Comparison of ENCODE assay signal across 9 mouse cellular contexts in the genomic region with DNA sequence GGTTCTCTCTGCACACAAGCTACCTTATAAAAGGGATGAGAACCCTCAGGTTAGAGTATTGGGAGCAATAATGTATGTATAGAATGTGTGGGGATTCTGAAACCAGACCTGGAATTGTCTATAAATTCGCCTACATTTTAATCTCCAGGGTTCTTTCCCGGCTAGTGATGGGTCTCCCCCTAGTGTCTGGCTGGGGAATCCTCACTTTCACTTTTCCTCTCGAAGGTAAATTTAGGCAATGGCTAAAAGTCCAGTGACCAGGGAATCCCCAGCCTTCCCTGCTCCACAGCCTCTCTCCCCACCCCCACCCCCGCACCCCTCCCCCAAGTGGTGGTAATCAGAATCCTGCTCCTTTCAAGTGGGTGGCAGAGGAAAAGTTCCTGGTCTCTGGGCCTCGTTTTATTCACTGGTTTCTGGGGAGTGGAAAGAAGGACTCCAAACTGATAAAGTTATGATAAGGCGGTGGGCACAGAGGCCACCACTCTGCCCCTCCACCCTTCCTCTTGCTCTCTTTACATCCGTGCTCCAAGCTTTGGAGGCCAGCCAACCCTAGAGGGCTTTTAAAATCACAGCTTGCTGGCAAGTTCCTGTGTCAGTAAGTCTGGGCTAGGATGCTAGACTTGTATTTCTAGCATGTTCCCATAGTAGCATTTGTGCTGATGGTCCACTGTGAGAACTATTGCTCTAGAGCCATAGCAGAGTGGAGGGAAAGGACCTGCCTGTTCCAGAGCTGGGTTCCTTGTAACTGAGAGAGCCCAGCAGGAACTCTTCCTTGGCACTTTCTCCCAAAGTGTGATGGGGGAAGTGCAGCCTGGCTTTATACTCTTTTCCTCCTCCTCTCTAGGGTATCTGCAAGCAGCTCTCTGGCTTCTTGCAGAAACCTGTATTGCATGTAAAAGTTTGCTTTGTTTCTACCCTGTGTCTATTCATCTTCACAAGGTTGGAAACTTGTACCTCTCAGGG. TPM values are rescaled to one million over a fixed set of nuclear protein-coding genes. Genes with fewer than 3 reads are reported as not detected.
DNase-seq lines count a peak whose midpoint lies in the region; ATAC-seq and TF ChIP-seq lines count a peak whose summit lies in the region.
"Had no signal": no experiment of that assay in that cellular context is flagged by ENCODE, and none has a peak within 500 bp of the region (broad histone marks: within the 10 kb centered on the region; RNA-seq: fewer than 3 reads in every experiment).

No protein-coding gene starts in this region.

- no peaks in the 10 kb centered on the region for H3K36me3 ChIP-seq in midbrain, embryonic 11.5 days (ENCODE audit: control insufficient read depth, insufficient read depth, low read length)
- H3K36me3 ChIP-seq in midbrain, embryonic 15.5 days (replicated peaks) = no peaks in the 10 kb centered on the region
- no peaks in the 10 kb centered on the region for H3K36me3 ChIP-seq in kidney, embryonic 16.5 days (ENCODE audit: insufficient read depth, low read length)

- H3K9me3 ChIP-seq in midbrain, embryonic 11.5 days (ENCODE audit: control insufficient read depth, low read length) = no peaks in the 10 kb centered on the region
- H3K9me3 ChIP-seq in midbrain, embryonic 15.5 days = no peaks in the 10 kb centered on the region
- H3K9me3 ChIP-seq in kidney, embryonic 16.5 days (ENCODE audit: low read length) = no peaks in the 10 kb centered on the region

- peak; percentile 8; the same call in 1 of the 2 replicates for ATAC-seq in midbrain, embryonic 11.5 days (ENCODE audit: low FRiP score)
- no peak for ATAC-seq in midbrain, embryonic 15.5 days (replicated peaks)
- ATAC-seq in kidney, embryonic 16.5 days (ENCODE audit: low FRiP score, low TSS enrichment) = no peak

- no peak overlapping the region for H3K4me2 ChIP-seq in midbrain, embryonic 11.5 days
- no peak overlapping the region for H3K4me2 ChIP-seq in midbrain, embryonic 15.5 days
- H3K4me2 ChIP-seq in kidney, embryonic 16.5 days (replicated peaks; ENCODE audit: low read depth, low read length) = peak overlapping the region; percentile 37; the same call in 1 of the 2 replicates

- H3K4me1 ChIP-seq in midbrain, embryonic 11.5 days (ENCODE audit: control insufficient read depth, insufficient read depth, low read length) = peaks cover 13% of the 10 kb centered on the region
- peaks cover 11% of the 10 kb centered on the region; the same call in 1 of the 2 replicates for H3K4me1 ChIP-seq in midbrain, embryonic 15.5 days
- peaks cover 29% of the 10 kb centered on the region for H3K4me1 ChIP-seq in kidney, embryonic 16.5 days (ENCODE audit: insufficient read depth, low read length)
- H3K4me1 ChIP-seq in lung, adult 2 months (ENCODE audit: control insufficient read depth, insufficient read depth, low read length) = peaks cover 6% of the 10 kb centered on the region; the same call in 1 of the 2 replicates

- no peak for DNase-seq in midbrain, embryonic 11.5 days (ENCODE audit: low spot score, missing footprints)
- peak; percentile 54 for DNase-seq in cerebellum, adult 8-10 months
- peak; percentile 46 for DNase-seq in heart, adult 8-10 months (ENCODE audit: low spot score)
- DNase-seq in lung, adult 2 months = peak; percentile 36
- peak; percentile 59 to 66 for DNase-seq in right cerebral cortex, postnatal 10 days (ENCODE audit: low spot score in 2 of 2)
- no peak for DNase-seq in natural killer cell, adult 2 months (ENCODE audit: low spot score in 2 of 2)

- H3K27ac ChIP-seq in midbrain, embryonic 11.5 days (ENCODE audit: low read depth, low read length) = no peak overlapping the region
- no peak overlapping the region for H3K27ac ChIP-seq in midbrain, embryonic 15.5 days
- no peak overlapping the region for H3K27ac ChIP-seq in kidney, embryonic 16.5 days (ENCODE audit: low read length)

- H3K27me3 ChIP-seq in midbrain, embryonic 11.5 days (ENCODE audit: control insufficient read depth, insufficient read depth, low read length) = peaks cover 31% of the 10 kb centered on the region
- peaks cover 21% of the 10 kb centered on the region; the same call in 1 of the 2 replicates for H3K27me3 ChIP-seq in midbrain, embryonic 15.5 days (replicated peaks)
- peaks cover 20% of the 10 kb centered on the region for H3K27me3 ChIP-seq in kidney, embryonic 16.5 days (ENCODE audit: insufficient read depth, low read length)

- WGBS in midbrain, embryonic 11.5 days = 16% methylated on average over 7 of the region's 7 CpGs
- WGBS in midbrain, embryonic 15.5 days = 15% methylated on average over 7 of the region's 7 CpGs
- WGBS in kidney, embryonic 16.5 days = 9% methylated on average over 7 of the region's 7 CpGs
- 5% methylated on average over 7 of the region's 7 CpGs for WGBS in lung, adult 2 months

- TF ChIP-seq CTCF in lung, adult 2 months (IDR thresholded peaks at IDR 0.05; ENCODE audit: insufficient read depth, low read length) = peak; percentile 49; the same call in 1 of the 2 replicates

- TF ChIP-seq POLR2A in lung, adult 2 months (IDR thresholded peaks at IDR 0.05; ENCODE audit: borderline replicate concordance, extremely low read depth, low read depth, low read length) = no peak

- no peak overlapping the region for H3K9ac ChIP-seq in midbrain, embryonic 11.5 days (ENCODE audit: low read length)
- no peak overlapping the region for H3K9ac ChIP-seq in midbrain, embryonic 15.5 days
- H3K9ac ChIP-seq in kidney, embryonic 16.5 days (replicated peaks; ENCODE audit: low read length) = no peak overlapping the region; the same call in 1 of the 2 replicates

- no peak overlapping the region for H3K4me3 ChIP-seq in midbrain, embryonic 11.5 days (ENCODE audit: low read depth, low read length)
- H3K4me3 ChIP-seq in midbrain, embryonic 15.5 days = no peak overlapping the region
- H3K4me3 ChIP-seq in kidney, embryonic 16.5 days (ENCODE audit: low read length) = no peak overlapping the region; the same call in 1 of the 2 replicates
- H3K4me3 ChIP-seq in lung, adult 2 months (replicated peaks; ENCODE audit: extremely low read depth, low read depth, low read length) = no peak overlapping the region
- H3K4me3 ChIP-seq: erythroblast, embryonic 14.5 days had no signal

RNA-seq across cellular contexts. Expression of a gene that starts 1.7 kb away (rescaled TPM):
- 0.52 and 1.00 TPM in 2 replicates for polyA plus RNA-seq in midbrain, embryonic 11.5 days (2014; fragmentation: Nextera tagmentation; extraction: Ambion mirVana)
- 3.2 and 3.6 TPM in 2 replicates for polyA plus RNA-seq in midbrain, embryonic 15.5 days (2015; fragmentation: Nextera tagmentation; extraction: Ambion mirVana)
- total RNA-seq in heart, adult 8-10 months (2022) = 1 to 10 TPM; 1.4 to 2.6 (median 1.5) TPM
- polyA plus RNA-seq in kidney, embryonic 16.5 days (2015; fragmentation: Nextera tagmentation; extraction: Ambion mirVana) = 2.6 and 3.1 TPM in 2 replicates
- 18.9 and 19.1 TPM in 2 replicates for polyA plus RNA-seq in lung, adult 2 months (2012; rRNA removed)
- polyA plus RNA-seq: erythroblast, embryonic 14.5 days had no signal

RNA-seq across cellular contexts. Expression of a gene that starts 32.7 kb away (rescaled TPM):
- 0.55 and 0.57 TPM in 2 replicates for polyA plus RNA-seq in midbrain, embryonic 11.5 days (2014; fragmentation: Nextera tagmentation; extraction: Ambion mirVana)
- polyA plus RNA-seq in midbrain, embryonic 15.5 days (2015; fragmentation: Nextera tagmentation; extraction: Ambion mirVana) = 0.83 and 0.92 TPM in 2 replicates
- total RNA-seq in heart, adult 8-10 months (2022) = 1 to 10 TPM in 3 of 4 experiments, under 1 TPM in 1; 0.95 to 1.4 (median 1.1) TPM
- 4.8 and 5.5 TPM in 2 replicates for polyA plus RNA-seq in kidney, embryonic 16.5 days (2015; fragmentation: Nextera tagmentation; extraction: Ambion mirVana)
- 9.6 and 15.3 TPM in 2 replicates for polyA plus RNA-seq in lung, adult 2 months (2012; rRNA removed)
- polyA plus RNA-seq: erythroblast, embryonic 14.5 days had no signal

Comparison
In these comparisons a context has a peak if more than half of its experiments do, and no peak if none do; other contexts are left out.
1. DNase-seq: peak in cerebellum, adult 8-10 months (single experiment), heart, adult 8-10 months (single experiment), lung, adult 2 months (single experiment) and right cerebral cortex, postnatal 10 days (2 of 2); none in midbrain, embryonic 11.5 days (single experiment) and natural killer cell, adult 2 months (0 of 2).